Mouse (Mus musculus) spleen, adult 12 weeks (tissue): Measurements from ENCODE around the gene Esp18.

ENCODE experiments used
- DNase-seq: peaks from one replicate; pipeline ENCODE4 v3.0.0; 2022; ENCODE audit warnings: low spot score

Gene Esp18

GRCm38 (mm10) chr17:39406059-39406458 lies at the start of gene Esp18:
Gene Esp18 (plus strand): TSS chr17:39406359.
- DNase-seq = no peak

DNA sequence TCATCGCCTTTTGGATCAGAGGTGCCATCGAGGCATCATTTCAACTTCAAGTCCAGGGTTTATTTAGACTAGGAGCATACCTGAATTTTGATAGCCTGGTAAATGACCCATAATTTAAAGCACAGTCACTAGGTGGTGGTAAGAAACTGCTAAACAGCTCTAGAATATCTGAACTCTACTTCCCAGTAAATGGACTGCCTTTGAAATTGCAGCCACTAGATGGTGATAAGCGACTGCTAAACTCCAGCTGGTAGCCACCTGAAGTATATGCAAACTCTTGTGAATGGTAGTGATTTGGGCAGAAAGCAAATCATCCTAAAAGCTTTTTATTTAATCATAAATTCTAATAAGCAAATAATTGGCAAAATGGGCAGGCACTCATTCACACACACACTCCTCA lies 42.8 kb upstream of the Esp18 start:
- DNase-seq = no peak
